Mouse (Mus musculus) limb, embryonic 12.5 days (tissue): ENCODE results near the gene Il3. TPM values are rescaled to one million over a fixed set of nuclear protein-coding genes. Genes with fewer than 3 reads are reported as not detected.
A peak's percentile ranks its signal among the peaks of the same experiment; 100 is the strongest.

Source experiments
- ATAC-seq: fragments of 200-750 bp; cut with Nextera tagmentation; 2 replicates; pipeline ENCODE4 v1.8.0; 2017; ENCODE audit warnings: low read depth, moderate TSS enrichment; ENCODE audit not compliant: insufficient number of reproducible peaks, insufficient read depth, low FRiP score, low TSS enrichment
- H3K27ac ChIP-seq: fragments of 300-500 bp; sonication (generic); 2 replicates; pipeline ENCODE4 v1.5.1; 2016; ENCODE audit warnings: mild to moderate bottlenecking, moderate library complexity
- H3K27me3 ChIP-seq: fragments of 300-500 bp; sonication (generic); 2 replicates; pipeline ENCODE4 v1.6.1; 2016; ENCODE audit warnings: mild to moderate bottlenecking, moderate library complexity
- H3K36me3 ChIP-seq: fragments of 300-500 bp; sonication (generic); 2 replicates; pipeline ENCODE4 v1.6.1; 2016; ENCODE audit warnings: mild to moderate bottlenecking, moderate library complexity
- H3K4me1 ChIP-seq: fragments of 300-500 bp; sonication (generic); replicated peaks from 2 replicates; pipeline ENCODE4 v1.6.1; 2016
- H3K4me2 ChIP-seq: fragments of 300-500 bp; sonication (generic); 2 replicates; pipeline ENCODE4 v1.6.1; 2016; ENCODE audit warnings: mild to moderate bottlenecking, moderate library complexity
- H3K4me3 ChIP-seq: fragments of 300-500 bp; sonication (generic); replicated peaks from 2 replicates; pipeline ENCODE4 v1.5.1; 2016; ENCODE audit warnings: mild to moderate bottlenecking
- H3K9ac ChIP-seq: fragments of 300-500 bp; sonication (generic); replicated peaks from 2 replicates; pipeline ENCODE4 v1.6.1; 2016; ENCODE audit warnings: mild to moderate bottlenecking, moderate library complexity
- H3K9me3 ChIP-seq: fragments of 300-500 bp; sonication (generic); 2 replicates; pipeline ENCODE4 v1.6.1; 2016; ENCODE audit warnings: mild to moderate bottlenecking, moderate library complexity
- WGBS: fragments of 180-500 bp; shearing (Covaris S2); methylation state at CpG from one replicate; pipeline ENCODE4 v1.1.7; 2016; 5-methylcytosine and 5-hydroxymethylcytosine counted together
- polyA plus RNA-seq: library from polyadenylated mRNA; unstranded; fragments of >200 nt; fragmentation: Nextera tagmentation; extraction: Ambion mirVana; gene quantifications from 2 replicates; pipeline ENCODE4 v1.2.1, GENCODE M21; 2016

Gene Il3
- polyA plus RNA-seq, 1 experiment from 2014 or later, result not detected

DNA sequence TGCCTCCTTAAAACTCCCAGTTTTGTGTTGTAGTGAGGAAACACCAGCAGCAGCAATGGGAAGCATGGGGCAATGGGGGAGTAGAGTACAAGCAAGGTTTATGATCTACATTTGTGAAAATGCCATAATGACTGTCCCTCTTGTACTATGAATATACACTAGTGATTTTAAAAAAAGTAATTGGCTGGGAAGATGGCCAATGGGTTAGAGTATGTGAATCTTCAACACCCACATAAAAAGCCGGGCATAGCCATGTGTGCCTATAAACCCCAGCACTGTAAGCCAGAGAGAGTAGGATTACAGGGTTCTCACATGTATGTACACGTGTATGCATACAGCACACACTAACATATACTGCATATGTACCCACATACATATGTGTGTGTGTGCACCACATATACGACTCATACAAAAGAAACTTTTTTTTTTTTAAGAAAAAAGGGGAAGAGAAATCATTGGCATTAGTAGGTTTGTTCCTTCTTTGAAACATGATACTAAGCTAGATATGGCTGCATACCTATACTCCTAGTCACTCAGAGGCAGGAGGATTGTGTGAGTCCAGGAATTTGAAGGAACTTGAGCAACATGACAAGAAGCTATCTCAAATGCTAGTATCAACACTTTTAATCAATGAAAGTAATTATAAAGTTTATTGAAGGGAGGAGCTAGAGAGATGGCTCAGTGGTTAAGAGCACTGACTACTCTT, 2.3 kb upstream of the Il3 start:
- Histone ChIP-seq H3K9ac (no peak overlapping the region), H3K36me3 (no peaks in the 10 kb centered on the region), H3K9me3 (no peaks in the 10 kb centered on the region), H3K27ac (no peak overlapping the region), H3K4me2 (no peak overlapping the region), H3K4me1 (no peaks in the 10 kb centered on the region), H3K27me3 (no peaks in the 10 kb centered on the region), H3K4me3 (no peak overlapping the region)
- ATAC-seq, result no peak
- WGBS, result 76% methylated on average over 3 of the region's 3 CpGs

DNA sequence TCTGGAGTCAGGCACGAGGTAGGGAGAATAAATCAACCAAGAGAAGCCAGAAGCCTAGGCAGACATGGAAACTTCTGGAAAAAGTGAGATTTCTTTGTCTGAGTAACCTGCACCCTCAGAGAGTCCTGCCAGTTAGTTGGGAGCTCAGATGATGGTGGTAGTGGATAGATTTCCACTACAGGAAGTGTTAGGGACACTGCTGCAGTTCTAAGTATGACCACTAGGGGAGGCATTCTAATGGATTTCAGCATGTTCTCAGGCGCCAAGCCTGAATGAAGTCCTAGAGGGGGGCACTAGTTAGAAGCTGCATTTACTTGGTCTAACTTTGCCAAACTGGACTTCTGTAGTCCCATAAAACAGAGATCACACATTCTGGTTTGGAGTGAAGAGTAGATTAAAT, 2.5 kb downstream of the Il3 start:
- H3K4me1 ChIP-seq, result no peaks in the 10 kb centered on the region
- H3K4me2 ChIP-seq, result no peak overlapping the region
- H3K9ac ChIP-seq, result no peak overlapping the region
- no peak for ATAC-seq
- no peak overlapping the region for H3K27ac ChIP-seq
- WGBS, result 60% methylated on average over 2 of the region's 2 CpGs
- no peaks in the 10 kb centered on the region for H3K9me3 ChIP-seq
- H3K27me3 ChIP-seq, result no peaks in the 10 kb centered on the region
- no peak overlapping the region for H3K4me3 ChIP-seq
- no peaks in the 10 kb centered on the region for H3K36me3 ChIP-seq

DNA sequence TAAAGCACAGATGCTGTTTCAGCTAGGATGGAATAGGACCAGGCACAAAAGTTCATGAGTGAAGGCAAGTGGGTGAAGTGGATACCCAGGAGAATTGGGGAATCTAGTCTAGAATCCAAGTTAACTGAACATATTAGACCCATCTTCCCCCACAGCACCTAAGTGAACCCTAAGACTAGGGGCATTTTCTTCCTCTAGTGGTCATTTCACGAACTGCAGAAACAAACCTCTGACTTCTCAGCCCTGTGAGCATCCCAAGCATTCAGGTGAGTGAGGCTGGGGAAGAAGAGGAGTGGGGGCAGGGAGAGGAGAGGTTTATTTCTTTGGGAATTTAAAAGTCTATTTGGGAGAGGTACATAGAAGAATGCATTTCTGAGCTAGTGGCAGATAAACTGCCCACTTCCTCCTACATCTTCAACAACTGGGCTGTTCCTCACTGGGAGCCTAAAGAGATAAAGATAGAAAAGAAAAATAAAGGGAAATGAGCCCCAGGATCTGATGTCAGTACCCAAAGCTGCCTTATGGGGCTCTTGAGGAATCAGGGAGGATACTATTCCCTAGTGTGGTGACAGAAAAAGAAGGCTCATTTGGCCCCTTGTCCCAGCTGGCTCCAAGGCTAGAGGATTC, 3.6 kb downstream of the Il3 start:
- H3K36me3 ChIP-seq, result no peaks in the 10 kb centered on the region
- H3K4me1 ChIP-seq, result no peaks in the 10 kb centered on the region
- H3K4me2 ChIP-seq, result no peak overlapping the region
- H3K9me3 ChIP-seq, result no peaks in the 10 kb centered on the region
- no peak overlapping the region for H3K9ac ChIP-seq
- H3K27ac ChIP-seq, result no peak overlapping the region
- no peak for ATAC-seq
- no peaks in the 10 kb centered on the region for H3K27me3 ChIP-seq
- 19% methylated on average over 1 of the region's 1 CpGs for WGBS
- H3K4me3 ChIP-seq, result no peak overlapping the region

DNA sequence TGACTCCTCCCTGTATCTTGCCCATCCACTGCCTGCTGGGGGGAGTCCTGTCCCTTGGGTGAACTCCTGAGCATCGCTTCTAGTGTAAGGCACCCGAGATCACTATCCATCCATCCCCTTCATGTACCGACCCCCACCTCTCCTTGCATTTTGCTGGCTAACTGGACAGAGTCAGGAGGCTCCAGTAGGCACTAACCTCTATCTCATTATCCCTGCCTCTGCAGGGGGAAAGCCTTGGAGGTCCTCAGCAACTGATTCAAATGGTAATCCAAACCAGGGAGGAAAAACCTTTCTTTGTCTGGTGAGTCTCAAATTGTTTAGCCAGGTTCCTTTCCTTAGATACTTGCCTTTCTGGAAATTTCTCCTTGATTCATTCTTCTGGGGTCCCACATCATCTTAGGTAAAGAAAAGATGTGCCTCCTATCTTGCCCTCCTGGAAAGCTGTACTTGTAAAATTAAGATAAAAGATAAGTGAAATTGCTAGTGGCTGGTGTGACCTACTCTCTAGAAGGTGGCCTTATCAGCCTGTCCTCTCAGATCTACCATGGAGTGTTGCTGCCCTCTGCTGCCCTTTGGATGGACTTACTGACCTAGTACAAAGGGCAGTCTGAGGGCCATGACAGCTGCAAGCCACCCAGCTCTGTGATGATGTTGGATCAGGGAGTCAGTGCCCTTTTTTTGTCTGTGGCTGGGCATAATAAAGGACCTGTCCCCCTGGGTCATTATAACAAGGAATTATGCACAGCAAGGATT, 10.3 kb downstream of the Il3 start:
- H3K27ac ChIP-seq, result no peak overlapping the region
- H3K27me3 ChIP-seq, result peaks cover 14% of the 10 kb centered on the region
- no peak for ATAC-seq
- H3K4me1 ChIP-seq, result no peaks in the 10 kb centered on the region
- no peak overlapping the region for H3K9ac ChIP-seq
- H3K4me2 ChIP-seq, result no peak overlapping the region
- H3K36me3 ChIP-seq, result no peaks in the 10 kb centered on the region
- no peaks in the 10 kb centered on the region for H3K9me3 ChIP-seq
- WGBS, result 63% methylated on average over 3 of the region's 3 CpGs
- H3K4me3 ChIP-seq, result no peak overlapping the region

DNA sequence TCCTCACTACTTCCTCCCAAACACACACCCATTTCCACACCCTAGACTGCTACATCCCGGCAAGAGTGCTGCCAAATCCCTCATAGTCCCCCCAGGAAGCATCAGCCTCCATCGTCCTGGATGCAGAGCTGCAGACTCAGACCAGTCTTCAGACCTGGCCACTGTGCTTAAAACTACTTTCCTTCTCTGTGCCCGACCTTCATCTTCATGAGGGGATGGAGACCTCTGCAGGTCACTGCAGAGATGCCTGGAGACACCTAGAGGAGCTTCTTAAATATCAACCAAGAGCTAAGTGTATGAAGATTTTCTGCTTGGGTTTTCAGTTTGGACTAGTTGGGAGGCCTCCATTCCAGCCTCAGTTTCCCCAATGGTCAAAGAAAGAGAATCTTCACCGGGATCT, 13.0 kb downstream of the Il3 start:
- ATAC-seq, result no peak
- H3K9ac ChIP-seq, result no peak overlapping the region
- H3K9me3 ChIP-seq, result no peaks in the 10 kb centered on the region
- H3K27ac ChIP-seq, result no peak overlapping the region
- peaks cover 14% of the 10 kb centered on the region for H3K27me3 ChIP-seq
- H3K4me3 ChIP-seq, result no peak overlapping the region
- H3K4me2 ChIP-seq, result no peak overlapping the region
- H3K4me1 ChIP-seq, result 0 out of 2 replicates have a peak, but pooled peaks cover 4% of the 10 kb centered on the region
- 32% methylated on average over 4 of the region's 4 CpGs for WGBS
- H3K36me3 ChIP-seq, result no peaks in the 10 kb centered on the region

DNA sequence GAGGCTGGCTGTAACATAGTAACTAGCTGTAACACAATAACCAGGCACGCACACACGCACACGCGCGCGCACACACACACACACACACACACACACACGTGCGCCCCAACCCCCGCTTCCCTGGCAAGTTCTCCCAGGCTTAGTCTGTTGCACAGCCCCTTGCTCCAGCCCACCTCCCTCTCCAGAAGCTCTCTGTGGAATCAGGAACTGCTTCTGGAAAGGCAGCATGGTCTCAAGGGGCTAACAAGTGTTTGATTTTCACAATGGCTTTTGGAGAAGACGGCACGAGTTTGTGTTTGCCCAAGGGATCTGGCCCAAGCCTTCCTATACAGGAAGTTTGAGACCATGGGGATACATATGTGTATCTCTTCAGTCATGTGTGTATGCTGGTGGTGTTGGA, 16.5 kb downstream of the Il3 start:
- Histone ChIP-seq H3K4me2 (no peak overlapping the region), H3K4me3 (no peak overlapping the region), H3K27ac (no peak overlapping the region), H3K9ac (no peak overlapping the region), H3K27me3 (peaks cover 6% of the 10 kb centered on the region; the same call in 1 of the 2 replicates), H3K9me3 (no peaks in the 10 kb centered on the region), H3K36me3 (no peaks in the 10 kb centered on the region), H3K4me1 (peaks cover 4% of the 10 kb centered on the region; the same call in 1 of the 2 replicates)
- WGBS, result 94% methylated on average over 11 of the region's 11 CpGs
- ATAC-seq, result no peak

DNA sequence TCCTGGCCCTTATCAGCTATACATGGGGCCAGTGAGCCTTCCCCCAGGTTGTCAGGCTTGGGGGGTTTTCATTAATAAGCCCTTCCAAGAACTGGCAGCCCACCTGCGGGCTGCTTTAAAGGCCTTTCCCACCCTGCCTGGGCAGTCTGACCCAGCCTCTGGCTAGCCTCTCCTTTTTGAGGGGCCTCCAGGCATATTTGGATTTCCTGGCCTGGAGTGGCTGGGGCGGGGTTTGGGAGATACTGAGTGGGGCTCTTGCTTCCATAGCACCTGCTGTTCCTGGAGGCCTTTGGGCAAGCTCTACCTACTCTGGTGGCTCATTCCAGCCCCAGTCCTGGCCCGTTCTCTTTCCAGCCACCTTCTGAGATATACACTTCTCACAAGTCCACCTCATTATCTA, 17.3 kb downstream of the Il3 start:
- WGBS, result 72% methylated on average over 3 of the region's 3 CpGs
- Histone ChIP-seq H3K27ac (no peak overlapping the region), H3K36me3 (no peaks in the 10 kb centered on the region), H3K4me3 (no peak overlapping the region), H3K4me2 (no peak overlapping the region), H3K9ac (no peak overlapping the region), H3K9me3 (no peaks in the 10 kb centered on the region), H3K4me1 (peaks cover 4% of the 10 kb centered on the region; the same call in 1 of the 2 replicates), H3K27me3 (no peaks in the 10 kb centered on the region)
- ATAC-seq, result no peak

DNA sequence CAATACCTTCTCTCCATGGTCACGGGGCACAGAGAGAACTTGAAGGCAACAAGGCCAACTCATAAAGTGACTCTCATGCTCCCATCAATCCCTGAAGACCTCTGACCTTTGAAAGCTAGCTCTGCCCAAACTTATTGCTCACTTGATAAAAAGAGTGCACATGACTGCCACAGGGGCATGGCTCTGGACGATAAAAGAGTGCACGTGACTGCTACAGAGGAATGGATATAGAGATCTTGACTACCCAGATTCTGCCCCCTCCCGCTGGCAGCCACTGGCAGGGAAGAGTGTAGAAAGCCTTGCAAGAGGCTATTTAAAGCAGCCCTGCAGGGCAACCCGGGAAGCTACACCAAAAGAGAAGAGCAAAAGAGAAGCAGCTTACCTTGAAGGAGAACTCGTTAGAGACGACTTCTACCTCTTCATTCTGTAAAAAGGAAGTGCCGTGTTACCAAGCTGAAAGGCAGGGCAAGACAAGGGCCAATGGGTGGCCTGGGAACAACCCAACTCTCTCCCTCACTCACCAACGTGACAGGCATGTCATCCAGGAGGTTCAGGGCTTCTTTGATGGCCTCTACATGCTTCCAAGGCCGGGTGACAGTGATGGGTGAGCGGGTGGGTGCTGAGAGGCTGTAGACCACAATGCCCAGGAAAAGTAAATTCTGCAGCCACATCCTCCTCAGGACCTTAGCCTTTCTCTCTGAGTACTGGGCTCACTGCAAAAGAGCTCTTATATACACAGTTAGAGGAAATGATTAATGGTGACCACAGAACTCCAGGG, 17.9 kb downstream of the Il3 start, which contains the start of gene Csf2:
Gene Csf2, minus strand, starts transcription at position 728 of the 778 bp plus-strand sequence.
- Histone ChIP-seq H3K4me2 (no peak within 1 kb of the TSS), H3K4me1 (peaks cover 4% of the 10 kb centered on the region; the same call in 1 of the 2 replicates), H3K9ac (no peak within 1 kb of the TSS), H3K27ac (no peak within 1 kb of the TSS), H3K9me3 (no peaks in the 10 kb centered on the region), H3K36me3 (no peaks in the 10 kb centered on the region), H3K4me3 (no peak within 1 kb of the TSS), H3K27me3 (no peaks in the 10 kb centered on the region)
- no peak for ATAC-seq
- 58% methylated on average over 11 of the region's 11 CpGs for WGBS

DNA sequence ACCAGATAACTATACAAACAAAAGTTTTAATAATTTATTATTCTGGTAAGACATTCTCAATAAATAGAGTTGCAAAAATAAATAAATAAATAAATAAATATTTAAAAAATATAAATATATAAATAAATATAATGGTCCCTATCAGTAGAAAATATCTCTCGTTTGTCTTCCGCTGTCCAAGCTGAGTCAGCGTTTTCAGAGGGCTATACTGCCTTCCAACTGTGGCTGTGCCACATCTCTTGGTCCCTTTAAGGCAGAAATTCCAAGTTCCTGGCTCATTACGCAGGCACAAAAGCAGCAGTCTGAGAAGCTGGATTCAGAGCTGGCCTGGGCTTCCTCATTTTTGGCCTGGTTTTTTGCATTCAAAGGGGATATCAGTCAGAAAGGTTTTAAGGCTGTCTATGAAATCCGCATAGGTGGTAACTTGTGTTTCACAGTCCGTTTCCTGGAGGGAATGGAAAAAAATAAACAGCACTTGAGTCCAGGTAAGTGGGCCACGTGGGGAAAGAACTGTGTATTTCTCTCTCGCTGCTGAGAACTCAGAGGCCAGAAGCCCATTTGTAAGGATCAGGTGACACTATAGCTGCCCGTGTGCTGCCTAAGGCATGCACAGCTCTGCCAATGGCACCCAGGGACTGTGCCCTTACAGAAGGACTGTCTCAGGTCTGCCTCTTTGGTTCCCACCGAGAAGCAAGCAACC, 19.7 kb downstream of the Il3 start:
- Histone ChIP-seq H3K9me3 (no peaks in the 10 kb centered on the region), H3K4me3 (no peak overlapping the region), H3K4me1 (peaks cover 4% of the 10 kb centered on the region; the same call in 1 of the 2 replicates), H3K4me2 (no peak overlapping the region), H3K9ac (no peak overlapping the region), H3K27me3 (no peaks in the 10 kb centered on the region), H3K27ac (peak overlapping the region; percentile 35; the same call in 1 of the 2 replicates), H3K36me3 (no peaks in the 10 kb centered on the region)
- no peak for ATAC-seq
- 67% methylated on average over 10 of the region's 10 CpGs for WGBS

DNA sequence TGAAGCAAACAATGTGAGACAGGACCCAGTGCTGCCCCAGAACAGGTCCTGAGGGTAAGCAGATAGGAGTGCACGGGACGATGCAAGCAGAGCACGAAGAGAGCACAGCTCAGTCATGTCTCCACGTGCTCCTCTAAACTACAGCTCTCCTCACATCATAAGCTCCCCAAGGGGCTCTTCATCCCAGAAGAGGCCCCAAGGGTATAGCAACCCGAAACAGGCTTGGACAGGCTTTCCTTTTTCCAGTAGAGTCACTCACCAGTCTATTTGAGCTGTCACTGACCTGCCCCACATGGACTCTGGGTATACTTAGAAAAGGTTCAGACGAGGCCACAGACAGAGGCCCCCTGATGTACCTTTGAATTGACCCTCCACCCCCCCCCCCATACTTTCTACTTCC, 22.6 kb downstream of the Il3 start:
- ATAC-seq, result no peak
- no peak overlapping the region for H3K4me2 ChIP-seq
- no peaks in the 10 kb centered on the region; the same call in 1 of the 2 replicates for H3K4me1 ChIP-seq
- no peak overlapping the region for H3K4me3 ChIP-seq
- H3K36me3 ChIP-seq, result no peaks in the 10 kb centered on the region
- no peaks in the 10 kb centered on the region for H3K9me3 ChIP-seq
- 81% methylated on average over 6 of the region's 6 CpGs for WGBS
- no peaks in the 10 kb centered on the region for H3K27me3 ChIP-seq
- H3K27ac ChIP-seq, result no peak overlapping the region
- no peak overlapping the region for H3K9ac ChIP-seq
